Mouse (Mus musculus) liver, embryonic 13.5 days (tissue): ENCODE results near the gene Net1. TPM values are rescaled to one million over a fixed set of nuclear protein-coding genes. Genes with fewer than 3 reads are reported as not detected.

Experiments
- microRNA-seq: library from miRNA; unstranded; fragments of <30 nt; microRNA quantifications from one replicate; pipeline ENCODE4, GENCODE M21; 2016
- polyA plus RNA-seq: library from polyadenylated mRNA; unstranded; fragments of >200 nt; fragmentation: Nextera tagmentation; extraction: Ambion mirVana; gene quantifications from 2 replicates; pipeline ENCODE4 v1.2.1, GENCODE M21; 2015

The Net1 gene
- polyA plus RNA-seq, 1 experiment from 2014 or later, result 53.6 TPM

Small RNA genes within 50 kb of the gene (microRNA-seq; reads per million reads assigned to microRNA genes)
- not detected for gene Gm22460

Other genes with a start within 250 kb of the Net1 start
- not detected in 2 replicates for gene Calml3, start 113.9 kb downstream of the Net1 start, polyA plus RNA-seq
- gene Calm4, start 80.5 kb downstream of the Net1 start, polyA plus RNA-seq, result not detected in 2 replicates
- gene Calm5, start 64.0 kb downstream of the Net1 start, polyA plus RNA-seq, result not detected in 2 replicates
- gene Tubal3, start 54 bp upstream of the Net1 start, polyA plus RNA-seq, result not detected in 2 replicates
- not detected in 2 replicates for gene Ucn3, start 27.1 kb upstream of the Net1 start, polyA plus RNA-seq
- 0.24 and 0.34 TPM in 2 replicates for gene Akr1c14, start 130.8 kb upstream of the Net1 start, polyA plus RNA-seq
- gene Akr1c18, start 232.4 kb upstream of the Net1 start, polyA plus RNA-seq, result 0.60 and 0.71 TPM in 2 replicates